Mouse (Mus musculus): ENCODE data around the gene Asf1b. TPM values are rescaled to one million over a fixed set of nuclear protein-coding genes. Genes with fewer than 3 reads are reported as not detected.
"Not testable (repeated sequence)": the region's sequence is repeated elsewhere in the genome, so short reads cannot be mapped to it uniquely, and the experiment has no call there.

Gene Asf1b
- polyA plus RNA-seq, 1 experiment from 2014 or later = 61.7 TPM

- peak; percentile 22; the same call in 1 of the 2 replicates for ATAC-seq
- no peaks in the 10 kb centered on the region for H3K36me3 ChIP-seq (ENCODE audit: control insufficient read depth, insufficient read depth, low read length)
Observed at GRCm38 (mm10) chr8:83998231-83999056, 43.1 kb downstream of the Asf1b start.

DNA sequence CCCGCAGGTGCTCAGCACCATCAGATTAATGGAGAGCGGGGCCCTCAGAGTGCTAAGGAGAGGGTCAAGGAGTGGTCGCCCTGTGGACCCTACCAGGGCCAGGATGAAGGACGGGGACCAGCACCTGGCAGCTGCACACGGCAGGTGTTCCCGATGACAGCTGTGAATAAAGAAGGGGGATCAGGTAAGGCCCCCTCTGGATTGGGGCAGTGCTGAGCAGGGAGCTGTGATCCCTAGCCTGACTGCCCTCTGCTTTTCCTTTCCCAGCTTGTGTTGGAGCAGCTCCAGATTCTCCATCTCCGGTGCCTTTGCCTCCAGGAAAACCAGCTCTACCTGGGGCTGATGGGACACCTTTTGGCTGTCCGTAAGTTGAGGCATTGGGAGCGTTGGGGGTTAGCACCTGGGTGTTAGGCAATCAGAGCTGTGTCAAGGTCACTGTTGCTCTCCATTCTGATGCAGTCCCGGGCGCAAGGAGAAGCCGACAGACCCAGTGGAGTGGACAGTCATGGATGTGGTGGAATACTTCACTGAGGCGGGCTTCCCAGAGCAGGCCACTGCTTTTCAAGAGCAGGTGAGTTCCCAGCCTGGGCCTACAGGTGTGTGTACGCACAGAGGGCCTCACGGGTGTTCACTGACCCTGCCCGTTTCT, 43.9 kb downstream of the Asf1b start:
- H3K27me3 ChIP-seq (replicated peaks; ENCODE audit: control insufficient read depth, insufficient read depth, low read length) = no peaks in the 10 kb centered on the region
- H3K36me3 ChIP-seq (ENCODE audit: control insufficient read depth, insufficient read depth, low read length) = no peaks in the 10 kb centered on the region
- H3K27ac ChIP-seq (ENCODE audit: low read length) = no peak overlapping the region
- 57% methylated on average over 16 of the region's 16 CpGs for WGBS
- ATAC-seq = no peak
- peaks cover 33% of the 10 kb centered on the region for H3K4me1 ChIP-seq (ENCODE audit: control insufficient read depth, insufficient read depth, low read length)
- H3K9ac ChIP-seq (ENCODE audit: low read depth, low read length) = peak overlapping the region; percentile 85
- H3K4me2 ChIP-seq (ENCODE audit: low read depth, low read length) = peak overlapping the region; percentile 94
- H3K4me3 ChIP-seq (ENCODE audit: low read length) = peak overlapping the region; percentile 79
- H3K9me3 ChIP-seq (ENCODE audit: control insufficient read depth, low read length) = no peaks in the 10 kb centered on the region

More at GRCm38 (mm10) chr8:83998231-83999056, 43.1 kb downstream of the Asf1b start:
- Histone ChIP-seq H3K27ac (ENCODE audit: low read length) (peak overlapping the region; percentile 98), H3K9me3 (ENCODE audit: control insufficient read depth, low read length) (no peaks in the 10 kb centered on the region), H3K4me3 (ENCODE audit: low read length) (peak overlapping the region; percentile 79), H3K9ac (ENCODE audit: low read depth, low read length) (peak overlapping the region; percentile 85), H3K27me3 (replicated peaks; ENCODE audit: control insufficient read depth, insufficient read depth, low read length) (no peaks in the 10 kb centered on the region), H3K4me1 (ENCODE audit: control insufficient read depth, insufficient read depth, low read length) (peaks cover 27% of the 10 kb centered on the region), H3K4me2 (ENCODE audit: low read depth, low read length) (peak overlapping the region; percentile 94)
- WGBS = 2% methylated on average over 65 of the region's 92 CpGs

DNA sequence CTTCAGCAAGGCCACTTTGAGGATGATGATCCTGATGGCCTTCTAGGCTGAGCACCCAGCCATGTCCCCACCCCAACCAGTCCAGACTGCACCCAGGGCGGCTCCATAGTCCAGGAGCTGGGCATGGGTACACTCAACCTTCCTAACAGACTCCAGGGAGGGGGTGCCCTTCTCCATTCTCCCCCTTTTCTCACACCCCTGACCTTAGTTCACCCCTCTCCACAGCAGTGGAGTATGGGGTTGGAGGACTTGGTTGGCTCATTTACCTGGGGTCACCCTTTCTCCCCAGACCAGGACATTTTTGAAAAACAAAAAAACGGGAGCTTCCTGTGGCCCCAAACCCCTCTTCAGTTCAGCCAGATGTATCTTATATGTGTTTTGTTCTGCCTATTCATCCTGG, 44.5 kb downstream of the Asf1b start:
- no peak overlapping the region for H3K4me2 ChIP-seq (ENCODE audit: low read depth, low read length)
- H3K9me3 ChIP-seq (ENCODE audit: control insufficient read depth, low read length) = no peaks in the 10 kb centered on the region
- H3K36me3 ChIP-seq (ENCODE audit: control insufficient read depth, insufficient read depth, low read length) = no peaks in the 10 kb centered on the region
- H3K27ac ChIP-seq (ENCODE audit: low read length) = no peak overlapping the region
- no peak for ATAC-seq
- no peak overlapping the region for H3K4me3 ChIP-seq (ENCODE audit: low read length)
- 89% methylated on average over 2 of the region's 2 CpGs for WGBS
- peaks cover 36% of the 10 kb centered on the region for H3K4me1 ChIP-seq (ENCODE audit: control insufficient read depth, insufficient read depth, low read length)
- H3K27me3 ChIP-seq (replicated peaks; ENCODE audit: control insufficient read depth, insufficient read depth, low read length) = no peaks in the 10 kb centered on the region
- peak overlapping the region; percentile 85; the same call in 1 of the 2 replicates for H3K9ac ChIP-seq (ENCODE audit: low read depth, low read length)

DNA sequence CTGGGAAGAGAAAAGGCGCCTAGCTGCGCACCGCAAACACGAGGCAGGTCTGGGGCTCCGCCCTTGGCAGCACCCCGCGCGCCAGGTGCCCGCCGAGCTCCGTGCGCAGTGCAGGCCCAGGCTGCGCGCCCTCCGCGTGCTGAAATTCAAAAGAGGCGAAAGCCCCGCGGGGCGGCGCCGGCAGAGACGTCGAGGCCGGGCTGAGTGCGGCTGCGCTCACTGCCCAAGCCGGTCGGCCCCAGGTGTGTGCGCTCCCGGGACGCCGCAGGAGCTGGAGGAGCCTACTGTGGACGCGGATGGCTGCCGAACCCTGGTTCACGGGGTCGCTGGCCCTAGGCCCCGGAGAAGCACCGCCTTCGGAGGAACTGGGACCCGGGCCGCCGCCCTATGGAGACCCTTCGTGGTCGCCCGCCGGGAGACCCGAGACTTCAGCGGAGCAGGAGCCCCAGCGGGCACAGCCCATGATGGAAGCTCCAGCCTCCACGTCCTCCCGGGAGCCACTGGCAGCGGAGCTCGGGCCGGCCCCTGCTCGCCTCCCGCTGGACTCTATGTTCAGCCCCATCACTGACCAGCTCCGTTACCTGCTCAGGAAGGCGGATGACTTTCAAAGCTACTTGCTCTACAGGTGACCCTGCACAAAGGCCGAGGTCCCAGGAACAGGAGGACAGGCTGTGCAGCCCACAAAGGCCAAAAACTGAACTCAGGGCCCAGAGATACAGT, 46.1 kb downstream of the Asf1b start, which contains the start of gene 1700067K01Rik:
Gene 1700067K01Rik (plus strand): TSS at position 222 of the 720 bp plus-strand sequence.
- no peak for ATAC-seq
- no peak within 1 kb of the TSS for H3K9ac ChIP-seq (ENCODE audit: low read depth, low read length)
- H3K4me1 ChIP-seq (ENCODE audit: control insufficient read depth, insufficient read depth, low read length) = peaks cover 36% of the 10 kb centered on the region
- H3K27ac ChIP-seq (ENCODE audit: low read length) = no peak within 1 kb of the TSS
- H3K27me3 ChIP-seq (replicated peaks; ENCODE audit: control insufficient read depth, insufficient read depth, low read length) = no peaks in the 10 kb centered on the region
- peak within 1 kb of the TSS; percentile 19; the same call in 1 of the 2 replicates for H3K4me2 ChIP-seq (ENCODE audit: low read depth, low read length)
- no peaks in the 10 kb centered on the region for H3K9me3 ChIP-seq (ENCODE audit: control insufficient read depth, low read length)
- 50% methylated on average over 61 of the region's 61 CpGs for WGBS
- no peak within 1 kb of the TSS for H3K4me3 ChIP-seq (ENCODE audit: low read length)
- no peaks in the 10 kb centered on the region for H3K36me3 ChIP-seq (ENCODE audit: control insufficient read depth, insufficient read depth, low read length)

DNA sequence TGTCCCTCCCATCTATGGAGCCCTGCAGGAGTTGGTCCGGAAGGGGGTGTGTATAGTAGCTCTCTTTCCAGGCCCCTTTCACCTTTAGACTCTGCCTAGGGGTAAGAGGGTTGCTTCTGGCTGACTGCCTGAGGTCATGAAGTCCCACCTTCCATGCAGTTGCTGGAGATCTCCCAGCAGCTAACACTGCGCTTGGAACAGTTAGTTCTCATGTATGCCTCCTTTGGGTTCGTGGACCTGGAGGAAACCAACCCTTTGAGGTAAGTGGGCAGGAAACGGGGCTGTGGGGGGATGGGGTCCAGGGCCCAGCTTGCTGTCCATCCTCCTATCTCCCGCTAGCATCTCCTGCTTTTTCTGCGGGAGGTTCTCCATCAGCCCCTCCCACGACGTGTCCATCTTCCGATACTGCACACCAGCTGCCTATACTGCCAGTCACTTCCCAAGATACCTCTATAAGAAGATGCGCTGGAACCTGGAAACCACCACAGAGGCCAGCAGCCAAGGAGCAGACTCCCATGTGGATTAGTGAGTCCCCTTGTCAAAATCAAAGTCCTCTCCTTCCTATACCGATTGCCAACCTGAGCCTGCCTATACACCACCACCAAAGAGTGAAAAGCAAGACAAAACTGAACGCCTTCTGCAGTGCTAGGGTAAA, 47.8 kb downstream of the Asf1b start:
- H3K4me2 ChIP-seq (ENCODE audit: low read depth, low read length) = 0 out of 2 replicates have a peak overlapping the region, but pooled peaks have one; percentile 92
- H3K4me3 ChIP-seq (ENCODE audit: low read length) = no peak overlapping the region
- H3K9me3 ChIP-seq (ENCODE audit: control insufficient read depth, low read length) = no peaks in the 10 kb centered on the region
- H3K27me3 ChIP-seq (replicated peaks; ENCODE audit: control insufficient read depth, insufficient read depth, low read length) = no peaks in the 10 kb centered on the region
- no peaks in the 10 kb centered on the region for H3K36me3 ChIP-seq (ENCODE audit: control insufficient read depth, insufficient read depth, low read length)
- WGBS = 67% methylated on average over 12 of the region's 12 CpGs
- H3K9ac ChIP-seq (ENCODE audit: low read depth, low read length) = 0 out of 2 replicates have a peak overlapping the region, but pooled peaks have one; percentile 3
- H3K4me1 ChIP-seq (ENCODE audit: control insufficient read depth, insufficient read depth, low read length) = peaks cover 36% of the 10 kb centered on the region
- H3K27ac ChIP-seq (ENCODE audit: low read length) = peak overlapping the region; percentile 12; the same call in 1 of the 2 replicates
- ATAC-seq = no peak

DNA sequence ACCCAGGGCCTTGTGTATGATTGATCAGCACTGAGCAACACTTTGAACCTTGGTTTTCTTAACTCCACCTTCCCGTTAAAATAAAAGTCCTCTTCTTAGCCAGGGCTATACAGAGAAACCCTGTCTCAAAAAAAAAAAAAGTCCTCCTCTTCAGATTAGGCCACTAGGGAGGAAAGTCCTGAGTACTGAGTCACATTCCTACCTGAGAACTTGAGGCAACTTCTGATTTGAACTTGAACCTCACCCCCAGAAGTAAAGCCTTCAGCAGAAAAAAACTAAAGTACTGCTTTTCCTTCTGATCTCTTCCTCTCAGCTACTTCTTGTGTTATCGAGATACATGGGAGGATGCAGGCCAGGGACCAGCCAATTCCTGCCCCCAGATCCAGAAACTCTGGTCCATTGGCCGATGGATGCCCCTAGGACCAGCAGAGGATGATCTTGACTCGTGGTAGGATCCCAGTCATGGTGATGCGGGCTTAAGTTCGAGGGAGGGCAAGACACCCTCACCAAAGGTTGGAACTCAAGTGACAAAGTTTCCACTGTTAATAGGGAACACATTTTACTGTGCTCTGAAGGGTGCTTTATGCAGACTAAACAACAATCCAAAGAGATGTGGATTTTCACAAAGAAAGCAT, 48.4 kb downstream of the Asf1b start:
- Histone ChIP-seq H3K36me3 (ENCODE audit: control insufficient read depth, insufficient read depth, low read length) (no peaks in the 10 kb centered on the region), H3K4me2 (ENCODE audit: low read depth, low read length) (peak overlapping the region; percentile 92), H3K4me1 (ENCODE audit: control insufficient read depth, insufficient read depth, low read length) (peaks cover 36% of the 10 kb centered on the region), H3K27me3 (replicated peaks; ENCODE audit: control insufficient read depth, insufficient read depth, low read length) (no peaks in the 10 kb centered on the region), H3K9me3 (ENCODE audit: control insufficient read depth, low read length) (no peaks in the 10 kb centered on the region), H3K9ac (ENCODE audit: low read depth, low read length) (peak overlapping the region; percentile 83), H3K27ac (ENCODE audit: low read length) (peak overlapping the region; percentile 89; the same call in 1 of the 2 replicates), H3K4me3 (ENCODE audit: low read length) (peak overlapping the region; percentile 66)
- ATAC-seq = no peak
- 74% methylated on average over 6 of the region's 6 CpGs for WGBS

GRCm38 (mm10) chr8:84004533-84005201, 49.4 kb downstream of the Asf1b start:
- Histone ChIP-seq H3K27ac (ENCODE audit: low read length) (peak overlapping the region; percentile 89), H3K4me3 (ENCODE audit: low read length) (peak overlapping the region; percentile 66), H3K27me3 (replicated peaks; ENCODE audit: control insufficient read depth, insufficient read depth, low read length) (no peaks in the 10 kb centered on the region), H3K4me1 (ENCODE audit: control insufficient read depth, insufficient read depth, low read length) (peaks cover 26% of the 10 kb centered on the region), H3K9ac (ENCODE audit: low read depth, low read length) (peak overlapping the region; percentile 83), H3K9me3 (ENCODE audit: control insufficient read depth, low read length) (no peaks in the 10 kb centered on the region), H3K36me3 (ENCODE audit: control insufficient read depth, insufficient read depth, low read length) (no peaks in the 10 kb centered on the region), H3K4me2 (ENCODE audit: low read depth, low read length) (peak overlapping the region; percentile 92)
- ATAC-seq = peak; percentile 88
- under 1% methylated on average over 30 of the region's 30 CpGs for WGBS

- not testable (repeated sequence) for H3K4me3 ChIP-seq (ENCODE audit: low read length); H3K27me3 ChIP-seq (replicated peaks; ENCODE audit: control insufficient read depth, insufficient read depth, low read length); H3K36me3 ChIP-seq (ENCODE audit: control insufficient read depth, insufficient read depth, low read length); ATAC-seq; H3K27ac ChIP-seq (ENCODE audit: low read length); H3K9me3 ChIP-seq (ENCODE audit: control insufficient read depth, low read length); H3K9ac ChIP-seq (ENCODE audit: low read depth, low read length)
- H3K4me2 ChIP-seq (ENCODE audit: low read depth, low read length) = peak overlapping the region; percentile 92; the same call in 1 of the 2 replicates
- WGBS = 95% methylated on average over 7 of the region's 7 CpGs
- H3K4me1 ChIP-seq (ENCODE audit: control insufficient read depth, insufficient read depth, low read length) = peaks cover 30% of the 10 kb centered on the region
Observed at GRCm38 (mm10) chr8:84005502-84005901, 50.2 kb downstream of the Asf1b start.

Data from intestine, embryonic 16.5 days (tissue).